Mouse (Mus musculus): ENCODE data around the gene Zfp72. TPM values are rescaled to one million over a fixed set of nuclear protein-coding genes. Genes with fewer than 3 reads are reported as not detected.

Zfp72 gene
- total RNA-seq (2021): 1 to 10 TPM; 1.3 to 2.2 TPM
- long read RNA-seq, experiment 1, full-length matches to known transcripts: 3 of 3 reads
- long read RNA-seq, experiment 1, partial matches to known transcripts: 0 of 3 reads
- long read RNA-seq, experiment 1, other reads (novel, unspliced or antisense): 0 of 3 reads
- long read RNA-seq, experiment 2, partial matches to known transcripts: 0 of 1 reads
- long read RNA-seq, experiment 2, other reads (novel, unspliced or antisense): 1 of 1 reads

DNA sequence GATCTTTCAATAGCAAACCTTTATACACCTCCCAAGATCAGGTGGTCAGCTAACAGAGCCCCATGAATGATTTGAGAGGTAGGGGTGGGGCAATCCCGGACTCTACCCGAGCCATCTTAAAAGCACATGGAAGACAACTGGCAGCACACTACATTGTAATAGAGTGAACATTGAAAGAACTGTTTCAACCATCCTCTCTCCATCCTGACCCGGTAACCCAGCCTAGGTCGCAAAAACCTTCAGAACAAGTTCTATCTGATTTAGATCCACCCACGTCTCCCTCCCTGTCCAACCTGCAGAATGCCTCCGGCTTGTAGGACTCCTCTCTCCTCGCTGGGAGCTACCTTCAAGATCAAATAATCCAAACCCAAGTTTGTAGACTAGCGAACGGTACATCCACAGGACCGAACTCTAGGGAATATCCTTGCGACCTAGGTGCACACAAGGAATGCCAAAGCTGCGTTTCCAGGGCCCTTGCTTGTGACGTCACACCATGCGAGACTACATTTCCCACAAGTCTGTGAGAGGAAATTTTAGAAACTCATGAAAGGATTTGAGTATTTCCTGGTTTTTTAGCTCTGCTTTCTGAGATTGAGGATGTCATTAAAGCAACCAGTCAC lies at the start of gene Zfp72:
Gene Zfp72 (minus strand): TSS at position 466 of the 620 bp plus-strand sequence.
- peak; percentile 46 for DNase-seq

GRCm38 (mm10) chr13:74439895-74440294 lies 49.3 kb upstream of the Zfp72 start:
- DNase-seq: no peak

- no peak for DNase-seq
These were observed 8.7 kb upstream of the Zfp72 start, which contains the start of gene Ftl1-ps1 for GRCm38 (mm10) chr13:74399298-74399839. Gene Ftl1-ps1, plus strand, starts transcription at chr13:74399694.

DNA sequence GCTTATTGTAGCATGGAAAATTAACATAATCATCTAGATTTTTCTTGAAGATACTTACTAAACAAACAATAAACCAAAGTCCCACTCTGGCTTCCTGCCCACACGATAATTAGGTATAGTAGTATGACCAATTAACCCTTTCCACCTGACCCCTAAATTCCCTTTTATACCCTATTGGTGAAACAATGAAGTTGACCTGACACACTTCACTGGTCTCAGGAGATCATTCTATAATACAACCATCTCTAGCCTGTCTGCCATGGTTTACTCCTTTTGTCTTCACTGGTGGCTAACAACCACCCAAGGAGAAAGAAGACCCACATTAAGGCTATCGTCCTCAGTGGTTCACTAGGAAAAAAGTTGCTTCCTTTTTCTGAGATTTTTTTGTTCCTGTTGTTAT lies 520 bp upstream of the Zfp72 start:
- no peak for DNase-seq

DNA sequence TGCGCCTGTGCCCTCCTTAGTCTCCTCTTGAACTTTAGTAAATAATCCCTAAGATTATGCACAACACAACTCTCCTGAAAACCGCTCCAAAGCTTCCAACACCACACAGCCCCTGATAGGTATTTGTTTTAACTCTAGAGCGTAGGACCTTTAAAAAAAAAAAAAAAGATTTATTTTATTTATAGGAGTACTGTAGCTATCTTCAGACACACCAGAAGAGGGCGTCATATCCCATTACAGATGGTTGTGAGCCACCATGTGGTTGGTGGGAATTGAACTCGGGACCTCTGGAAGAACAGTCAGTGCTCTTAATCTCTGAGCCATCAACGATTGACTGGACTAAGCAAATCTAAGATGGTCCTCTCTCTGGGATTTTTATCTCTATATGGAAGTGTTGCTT lies 906 bp downstream of the Zfp72 start:
- DNase-seq: no peak

DNA sequence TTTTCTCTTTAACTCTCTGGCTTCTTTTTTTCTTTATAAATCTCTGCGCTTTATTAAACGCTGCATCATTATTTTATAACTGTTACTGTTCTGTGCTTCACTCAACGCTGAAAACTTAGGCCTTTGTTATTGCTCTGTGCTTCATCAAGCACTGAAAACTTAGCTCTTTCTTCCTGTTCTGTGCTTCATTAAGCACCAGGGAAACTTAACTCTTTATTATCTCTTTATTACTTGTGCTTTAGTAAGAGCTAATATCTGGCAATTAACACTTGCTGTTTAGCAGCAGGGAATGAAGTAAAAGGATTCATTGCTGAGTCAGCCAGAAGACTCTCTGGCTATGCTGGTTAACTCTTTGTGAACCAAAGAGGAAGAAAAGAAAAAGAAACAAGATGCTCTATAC lies 8.3 kb downstream of the Zfp72 start:
- DNase-seq: no peak

DNA sequence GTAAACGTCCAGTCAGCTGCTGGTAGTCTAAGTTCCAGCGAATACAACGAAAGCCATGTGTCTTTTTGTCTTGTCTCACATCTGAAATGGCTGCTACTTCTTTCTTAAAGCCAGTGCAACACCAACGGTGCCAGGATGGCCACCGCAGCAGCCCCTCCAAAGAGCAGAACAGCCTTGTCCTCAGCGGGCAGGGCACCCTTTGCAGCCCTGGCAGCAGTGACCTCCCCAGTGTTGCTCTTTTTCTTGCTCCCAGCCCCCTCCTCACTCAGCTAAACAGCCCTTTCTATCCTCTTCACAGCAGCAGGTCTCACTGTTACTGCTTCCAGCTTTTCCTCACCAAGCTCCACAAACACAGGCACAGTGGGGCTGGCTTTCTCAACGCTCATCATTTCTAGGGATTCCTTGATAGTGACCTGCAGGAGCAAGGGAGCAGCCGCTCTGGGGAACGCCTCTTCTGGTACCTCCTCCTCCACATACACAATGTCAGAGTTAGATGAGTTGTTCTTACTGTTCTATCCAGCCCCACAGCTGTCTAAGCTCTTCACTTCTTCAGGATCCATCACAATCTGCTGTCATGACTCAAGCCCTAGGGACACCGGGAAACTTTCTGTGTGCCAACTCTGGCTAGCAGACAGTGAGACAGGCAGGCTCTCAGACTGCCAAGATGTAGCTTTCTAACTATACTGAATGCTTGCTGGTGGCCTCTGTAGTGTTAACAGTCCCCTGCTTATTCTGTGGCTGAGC lies 8.9 kb downstream of the Zfp72 start:
- no peak for DNase-seq

- DNase-seq: peak; percentile 41
These were observed 26.8 kb downstream of the Zfp72 start, which contains the start of gene Lrrc14b for GRCm38 (mm10) chr13:74363859-74364235. Gene Lrrc14b, minus strand, starts transcription at chr13:74364005.

- DNase-seq: peak; percentile 14
These were observed 27.3 kb downstream of the Zfp72 start for GRCm38 (mm10) chr13:74363176-74363858.

DNA sequence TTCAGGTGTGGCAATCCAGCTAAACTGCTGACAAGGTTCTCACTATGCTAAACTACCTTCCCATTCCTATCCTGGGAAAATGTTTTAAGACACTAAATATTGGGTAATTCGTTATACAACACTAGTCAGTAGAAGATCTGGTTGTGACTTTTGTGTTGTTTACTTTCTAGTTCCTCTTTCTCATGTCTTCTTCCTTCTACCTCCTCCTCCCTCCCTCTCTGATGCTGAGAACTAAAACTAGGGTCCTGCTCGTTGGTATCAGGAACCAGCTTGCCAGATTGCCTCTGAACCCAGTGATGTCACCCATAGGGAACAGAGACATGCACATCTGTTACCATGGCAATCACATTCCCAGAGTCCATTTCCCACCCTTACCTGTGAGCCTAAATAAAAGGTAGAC lies 28.4 kb downstream of the Zfp72 start:
- DNase-seq: no peak

DNA sequence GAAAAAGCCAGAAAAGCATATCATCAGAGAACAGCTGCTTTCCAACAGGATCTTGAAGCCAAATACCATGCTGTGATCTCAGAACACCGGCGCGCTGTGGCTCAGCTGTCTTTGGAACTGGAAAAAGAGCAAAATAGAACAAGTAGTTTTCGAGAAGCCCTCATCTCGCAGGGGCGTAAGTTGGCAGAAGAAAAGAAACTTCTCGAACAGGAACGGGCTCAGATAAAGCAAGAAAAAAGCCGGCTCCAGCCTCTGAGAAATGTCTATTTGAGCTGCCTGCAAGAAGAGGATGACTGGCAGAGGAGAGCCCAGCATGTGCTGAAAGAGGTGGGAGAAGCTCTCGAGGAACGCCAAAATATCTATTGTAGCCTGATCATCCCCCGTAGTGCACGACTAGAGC lies 34.1 kb downstream of the Zfp72 start:
- DNase-seq: no peak

- DNase-seq: no peak
These were observed 40.2 kb downstream of the Zfp72 start for GRCm38 (mm10) chr13:74350435-74350906.

GRCm38 (mm10) chr13:74349566-74350434 lies 40.8 kb downstream of the Zfp72 start, which contains the start of the genes Sdha and Ccdc127:
Gene Sdha, minus strand, starts transcription at chr13:74350280.
Gene Ccdc127, plus strand, starts transcription at chr13:74350309.
- peak; percentile 98 for DNase-seq

- peak; percentile 14 for DNase-seq
These were observed 49.6 kb downstream of the Zfp72 start for GRCm38 (mm10) chr13:74341036-74341435.

DNA sequence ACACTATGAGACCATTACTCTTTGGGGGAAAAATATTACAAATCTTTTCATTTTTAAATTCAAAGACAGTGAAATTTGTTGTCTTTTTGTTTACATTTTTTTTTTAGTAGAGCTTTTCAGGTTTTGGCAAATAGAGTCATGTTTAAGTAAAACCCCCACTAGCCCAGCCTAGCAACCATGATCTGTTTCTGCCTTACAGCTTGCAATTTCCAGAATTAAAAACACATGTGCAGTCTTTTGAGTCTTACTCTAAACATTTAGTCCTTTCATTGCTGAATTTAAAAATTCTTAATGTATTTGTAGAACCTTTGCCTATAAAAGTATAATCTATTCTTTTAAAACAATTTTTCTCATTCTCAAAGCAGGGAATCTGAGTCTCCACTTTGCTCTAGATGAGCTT lies 61.3 kb downstream of the Zfp72 start:
- DNase-seq: no peak

Small RNAs within 50 kb of the gene (microRNA-seq; reads per million reads assigned to microRNA genes)
- gene Mir692-3: 0 reads per million in 2 experiments

Other genes starting within 250 kb of the Zfp72 start
- gene Exoc3, start 182.1 kb downstream of the Zfp72 start, total RNA-seq (2021): 10 to 100 TPM; 30.8 to 36.1 TPM
- gene Ahrr, start 98.5 kb downstream of the Zfp72 start, total RNA-seq (2021): under 1 TPM; 0.09 to 0.16 TPM
- 10 to 100 TPM; 25.0 to 33.6 TPM for gene Pdcd6, start 73.3 kb downstream of the Zfp72 start, total RNA-seq (2021)
- 100 to 1,000 TPM; 416 to 519 TPM for gene Sdha, start 40.6 kb downstream of the Zfp72 start, total RNA-seq (2021)
- 10 to 100 TPM; 41.5 to 43.7 TPM for gene Ccdc127, start 40.5 kb downstream of the Zfp72 start, total RNA-seq (2021)
- 10 to 100 TPM; 40.0 to 46.7 TPM for gene Lrrc14b, start 26.8 kb downstream of the Zfp72 start, total RNA-seq (2021)
- gene Ftl1-ps1, start 8.9 kb upstream of the Zfp72 start, total RNA-seq (2021): 100 to 1,000 TPM; 190 to 231 TPM
- 1 to 10 TPM; 6.8 to 7.4 TPM for gene Zfp825, start 103.2 kb upstream of the Zfp72 start, total RNA-seq (2021)
- 10 to 100 TPM; 17.2 to 26.9 TPM for gene Erap1, start 248.7 kb upstream of the Zfp72 start, total RNA-seq (2021)